Mouse (Mus musculus) embryonic facial prominence, embryonic 10.5 days (tissue): Measurements from ENCODE around the gene Arpc3. TPM values are rescaled to one million over a fixed set of nuclear protein-coding genes. Genes with fewer than 3 reads are reported as not detected.

Experiments used
- polyA plus RNA-seq: library from polyadenylated mRNA; unstranded; fragments of >200 nt; fragmentation: Nextera tagmentation; extraction: Ambion mirVana; gene quantifications from 2 replicates; pipeline ENCODE4 v1.2.1, GENCODE M21; 2016

Gene Arpc3
- polyA plus RNA-seq, 1 experiment from 2014 or later = 85.5 TPM

Other genes starting within 250 kb of the Arpc3 start
- gene Ppp1cc, start 233.6 kb upstream of the Arpc3 start, polyA plus RNA-seq = 296 and 318 TPM in 2 replicates
- gene Hvcn1, start 185.1 kb upstream of the Arpc3 start, polyA plus RNA-seq = 14.6 and 15.8 TPM in 2 replicates
- gene Tctn1, start 127.4 kb upstream of the Arpc3 start, polyA plus RNA-seq = 4.8 and 5.5 TPM in 2 replicates
- gene Pptc7, start 107.5 kb upstream of the Arpc3 start, polyA plus RNA-seq = 8.0 and 8.9 TPM in 2 replicates
- gene Rad9b, start 37.6 kb upstream of the Arpc3 start, polyA plus RNA-seq = 11.4 and 12.6 TPM in 2 replicates
- gene Vps29, start 37.5 kb upstream of the Arpc3 start, polyA plus RNA-seq = 194 and 197 TPM in 2 replicates
- gene Gpn3, start 20.0 kb upstream of the Arpc3 start, polyA plus RNA-seq = 89.8 and 94.6 TPM in 2 replicates
- 89.2 TPM in 2 replicates for gene Fam216a, start 19.5 kb upstream of the Arpc3 start, polyA plus RNA-seq
- gene Anapc7, start 29.8 kb downstream of the Arpc3 start, polyA plus RNA-seq = 60.4 and 63.2 TPM in 2 replicates
- gene Atp2a2, start 110.3 kb downstream of the Arpc3 start, polyA plus RNA-seq = 35.3 and 38.1 TPM in 2 replicates
- 40.3 and 50.2 TPM in 2 replicates for gene Ift81, start 222.6 kb downstream of the Arpc3 start, polyA plus RNA-seq